Mouse (Mus musculus) spleen, adult 2 months (tissue): ENCODE measurements around the gene Gpr137b.

Experiments
- CTCF ChIP-seq: fragments of 200-500 bp; IDR thresholded peaks from 2 replicates; pipeline ENCODE4 v1.5.1; 2011; ENCODE audit warnings: mild to moderate bottlenecking, inconsistent platforms; ENCODE audit not compliant: insufficient read depth, insufficient read length, insufficient replicate concordance; ENCODE audit errors: extremely low read depth
- POLR2A ChIP-seq: fragments of 200-500 bp; IDR thresholded peaks from 2 replicates; pipeline ENCODE4 v1.6.1; 2011; ENCODE audit warnings: low read depth, low read length, inconsistent platforms

DNA sequence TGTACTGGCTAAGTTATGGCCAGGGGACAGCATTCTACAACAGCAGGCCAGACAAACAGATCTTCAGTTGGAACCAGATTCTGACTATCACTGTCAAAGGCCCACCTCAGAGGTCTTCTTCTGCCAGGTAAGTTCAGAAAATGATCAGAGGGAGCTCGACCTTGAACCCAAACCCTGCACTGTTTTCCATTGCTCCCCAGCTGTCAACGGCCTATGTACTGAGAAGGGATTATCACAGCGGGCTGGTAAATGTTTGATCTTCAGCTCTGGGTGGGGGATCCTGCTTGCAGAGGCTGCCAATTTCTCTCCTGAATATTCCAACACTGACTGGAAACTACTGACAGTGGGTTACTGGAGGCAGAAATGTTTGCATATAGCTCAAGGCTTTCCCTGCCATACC, 20.4 kb upstream of the Gpr137b start:
- TF ChIP-seq CTCF (no peak), POLR2A (no peak)
